Mouse (Mus musculus) left cerebral cortex, adult 2 months (tissue): Measurements from ENCODE around the gene Fastkd3. TPM values are rescaled to one million over a fixed set of nuclear protein-coding genes. Genes with fewer than 3 reads are reported as not detected.
"Not testable (repeated sequence)": the region's sequence is repeated elsewhere in the genome, so short reads cannot be mapped to it uniquely, and the experiment has no call there.

Experiments used
- DNase-seq, 2 experiments: peaks; one replicate each; pipeline ENCODE4 v3.0.0; 2021 to 2022; ENCODE audit warnings: low spot score in 2 of 2, mixed read lengths in 1 of 2; ENCODE audit errors: extremely low spot score in 1 of 2
- H3K27ac ChIP-seq: fragments of 200-600 bp; 2 replicates; pipeline ENCODE4 v1.8.1; 2022
- H3K4me3 ChIP-seq: fragments of 200-600 bp; 2 replicates; pipeline ENCODE4 v1.8.1; 2022
- CTCF ChIP-seq: fragments of 200-600 bp; IDR thresholded peaks from 2 replicates; pipeline ENCODE4 v1.8.1; 2022; ENCODE audit warnings: antibody characterized with exemption, mild to moderate bottlenecking, moderate library complexity
- intact Hi-C: fragments of 180-260 bp; cut with DNase I; formaldehyde crosslinking; loops from one replicate; pipeline ENCODE4 v1.15.1; 2025
- long read RNA-seq, 2 experiments: library from polyadenylated mRNA; stranded (forward); transcript quantifications; one replicate each; pipeline ENCODE4 v2.0.0; 2021; ENCODE audit warnings: borderline mapping rate in 2 of 2
- total RNA-seq, 2 experiments: library from RNA; stranded (reverse); gene quantifications; 2 replicates each; pipeline ENCODE4 v1.2.3; 2021

Gene Fastkd3
- 10 to 100 TPM; 14.9 to 18.9 TPM for total RNA-seq
- long read RNA-seq, experiment 1, transcript Fastkd3-201 (7 exons, 2,421 nt), result major isoform, 7 of 33 reads
- long read RNA-seq, experiment 1, partial matches to known transcripts, result 4 of 33 reads
- long read RNA-seq, experiment 1, other reads (novel, unspliced or antisense), result 18 of 33 reads
- long read RNA-seq, experiment 2, partial matches to known transcripts, result 1 of 15 reads
- long read RNA-seq, experiment 2, other reads (novel, unspliced or antisense), result 7 of 15 reads

GRCm38 (mm10) chr13:68581747-68582516 is at the start of gene Fastkd3, which contains the start of gene Mtrr:
Gene Fastkd3, plus strand, starts transcription at chr13:68582234.
Gene Mtrr, minus strand, starts transcription at chr13:68582149.
- intact Hi-C loops, result no loop called here
- TF ChIP-seq CTCF, result no peak
- peak; percentile 99 for DNase-seq

DNA sequence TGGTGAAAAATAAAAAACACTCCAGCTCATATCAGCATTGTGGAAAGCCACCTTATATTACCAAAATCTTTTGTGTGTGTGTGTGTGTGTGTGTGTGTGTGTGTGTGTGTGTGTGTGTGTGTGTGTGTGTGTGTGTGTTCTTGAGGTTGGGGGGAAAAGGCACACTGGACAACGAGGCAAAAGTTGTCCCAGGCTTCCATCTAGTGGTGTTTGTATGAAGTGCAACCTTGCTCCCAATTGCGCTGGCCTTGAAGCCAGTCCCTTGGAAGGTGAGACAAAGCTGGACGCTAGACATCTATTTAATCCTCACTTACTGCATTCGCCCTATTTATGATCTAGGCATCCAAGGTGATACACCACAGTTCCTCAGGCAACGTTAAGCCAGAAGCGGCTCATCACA is 28.6 kb upstream of the Fastkd3 start:
- TF ChIP-seq CTCF, result peak; percentile 33
- DNase-seq, result peak in 1 of 2 experiments; percentile 44
- intact Hi-C loops, result loop anchor here (5.0 to 10.0 kb wide), 2 partner anchors 179 to 686 kb away; no protein-coding TSS in a partner anchor
- not testable (repeated sequence) for H3K27ac ChIP-seq, H3K4me3 ChIP-seq

More at GRCm38 (mm10) chr13:68581747-68582516, at the start of gene Fastkd3, which contains the start of gene Mtrr:
- Histone ChIP-seq H3K27ac (peak within 1 kb of the TSS; percentile 86), H3K4me3 (peak within 1 kb of the TSS; percentile 77)

DNA sequence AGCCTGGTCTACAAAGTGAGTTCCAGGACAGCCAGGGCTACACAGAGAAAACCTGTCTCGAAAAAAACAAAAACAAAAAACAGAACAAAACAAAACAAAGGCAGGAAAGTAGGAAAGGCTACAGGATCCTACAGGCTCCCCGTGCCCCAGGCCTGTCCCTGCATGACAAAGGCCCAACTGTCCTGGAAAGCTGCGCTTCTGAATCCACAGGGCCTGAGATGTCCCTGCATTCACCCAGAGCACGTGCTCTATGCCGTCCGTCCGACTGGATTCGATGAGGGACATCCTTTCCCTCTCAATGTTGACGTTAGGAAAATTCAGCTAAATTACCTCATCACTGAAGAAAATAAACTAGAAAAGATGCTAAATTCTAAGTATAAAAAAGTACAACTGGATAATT is 13.9 kb upstream of the Fastkd3 start:
- no peak overlapping the region for H3K4me3 ChIP-seq
- TF ChIP-seq CTCF, result no peak
- no peak for DNase-seq
- H3K27ac ChIP-seq, result no peak overlapping the region
- intact Hi-C loops, result loop anchor here (5.0 kb wide), 1 partner anchor 1301 kb away; no protein-coding TSS in a partner anchor

DNA sequence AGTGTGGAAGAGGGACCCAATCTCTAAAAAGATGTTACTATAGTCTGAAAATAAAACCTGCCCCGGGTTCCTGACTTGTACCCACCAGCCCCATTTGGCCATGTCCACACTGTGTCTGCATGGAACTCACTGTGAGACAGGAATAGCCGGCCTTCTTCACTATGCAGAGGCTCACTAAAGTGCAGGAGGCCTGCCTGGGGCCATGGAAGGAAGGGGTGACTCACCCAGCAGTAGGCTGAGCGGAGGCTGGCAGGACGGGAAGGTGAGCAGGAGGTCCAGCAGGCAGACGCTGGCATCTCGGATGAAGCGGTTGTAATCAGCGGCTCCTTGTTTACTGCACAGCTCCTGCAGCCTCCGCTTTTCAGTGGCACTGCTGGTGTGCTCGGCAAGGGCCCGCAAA is 13.5 kb upstream of the Fastkd3 start:
- intact Hi-C loops, result loop anchor here (5.0 kb wide), 1 partner anchor 1301 kb away; no protein-coding TSS in a partner anchor
- DNase-seq, result no peak
- no peak for TF ChIP-seq CTCF

GRCm38 (mm10) chr13:68569589-68570336 is 12.3 kb upstream of the Fastkd3 start:
- no peak overlapping the region for H3K27ac ChIP-seq

More for the DNA sequence above, 13.5 kb upstream of the Fastkd3 start:
- H3K27ac ChIP-seq, result no peak overlapping the region
- H3K4me3 ChIP-seq, result no peak overlapping the region

DNA sequence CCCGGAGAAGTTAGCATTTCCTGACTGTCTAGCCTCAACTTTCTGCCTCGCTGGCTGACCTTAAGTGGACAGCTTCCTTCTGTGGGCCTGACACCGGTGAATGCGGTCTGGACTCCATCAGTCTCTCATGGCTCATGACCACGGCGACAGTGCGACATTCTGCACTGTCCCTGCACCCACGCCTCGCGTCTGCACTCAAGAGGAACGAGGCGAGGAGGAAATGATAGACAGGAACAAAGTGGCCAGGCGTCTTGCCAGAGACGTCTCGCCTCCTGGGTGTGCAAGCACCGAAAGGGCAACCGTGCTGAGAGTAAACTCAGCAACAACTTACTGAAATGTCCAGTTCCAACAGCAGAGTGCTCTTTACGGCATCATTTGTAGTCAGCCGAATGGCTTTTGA is 9.8 kb upstream of the Fastkd3 start:
- no peak for DNase-seq
- Histone ChIP-seq H3K27ac (no peak overlapping the region), H3K4me3 (no peak overlapping the region)
- TF ChIP-seq CTCF, result no peak
- intact Hi-C loops, result no loop called here

More at GRCm38 (mm10) chr13:68569589-68570336, 12.3 kb upstream of the Fastkd3 start:
- TF ChIP-seq CTCF, result peak; percentile 95
- no peak overlapping the region for H3K4me3 ChIP-seq
- DNase-seq, result peak; percentile 70 to 72
- intact Hi-C loops, result loop anchor here (5.0 kb wide), 1 partner anchor 1302 kb away; no protein-coding TSS in a partner anchor

DNA sequence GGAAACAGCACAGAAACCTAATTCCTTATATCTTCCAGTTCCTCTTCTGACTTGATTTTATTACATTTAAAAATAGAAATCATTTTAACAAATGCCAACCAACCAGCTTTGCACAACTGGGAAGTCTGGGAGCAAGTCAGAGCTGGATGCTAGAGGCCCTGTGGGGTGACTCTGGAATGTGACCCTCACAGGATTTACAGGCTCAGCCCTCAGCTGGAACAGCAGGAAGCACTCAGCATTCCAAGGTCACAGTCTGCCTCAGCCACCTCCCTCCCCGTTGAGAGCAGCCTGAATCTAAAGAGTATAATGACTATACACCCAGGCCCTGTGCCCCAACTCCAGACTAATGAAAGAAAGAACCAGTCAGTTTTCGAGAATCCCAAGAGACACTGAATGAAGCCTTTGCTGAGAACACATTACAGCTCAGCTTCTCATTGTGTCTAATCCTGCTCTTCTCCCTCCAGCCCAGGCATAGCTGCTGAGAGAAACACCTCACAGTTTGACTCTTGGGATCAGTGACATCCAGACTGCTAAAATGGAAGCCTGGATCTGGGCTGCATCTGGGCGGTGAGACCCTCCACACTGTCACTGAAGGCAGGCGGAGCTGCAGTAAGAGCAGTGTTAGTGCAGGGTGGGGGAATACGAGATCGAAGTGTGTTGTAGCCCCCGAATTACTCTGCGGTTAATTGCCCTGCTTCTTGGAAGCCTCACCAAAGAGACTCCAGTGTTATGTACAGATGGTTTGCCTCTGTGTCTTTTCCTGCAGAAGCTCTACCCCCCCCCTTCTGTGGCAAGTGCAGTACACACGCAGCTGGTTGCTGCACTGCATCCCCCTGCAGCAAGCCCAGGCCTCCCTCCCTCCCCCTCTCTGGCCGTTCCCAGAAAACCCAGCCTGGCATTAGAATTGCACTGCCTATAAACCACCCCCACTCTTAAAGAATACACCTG is 8.8 kb upstream of the Fastkd3 start:
- no peak overlapping the region for H3K27ac ChIP-seq
- no peak for TF ChIP-seq CTCF
- intact Hi-C loops, result no loop called here
- H3K4me3 ChIP-seq, result no peak overlapping the region
- no peak for DNase-seq

GRCm38 (mm10) chr13:68574398-68574797 is 7.6 kb upstream of the Fastkd3 start:
- no peak overlapping the region for H3K27ac ChIP-seq
- DNase-seq, result no peak
- H3K4me3 ChIP-seq, result no peak overlapping the region
- intact Hi-C loops, result no loop called here
- TF ChIP-seq CTCF, result no peak

GRCm38 (mm10) chr13:68577945-68578344 is 4.1 kb upstream of the Fastkd3 start:
- no peak overlapping the region for H3K4me3 ChIP-seq
- no peak for TF ChIP-seq CTCF
- intact Hi-C loops, result no loop called here
- DNase-seq, result no peak
- H3K27ac ChIP-seq, result no peak overlapping the region

GRCm38 (mm10) chr13:68581086-68581740 is 821 bp upstream of the Fastkd3 start:
- peak overlapping the region; percentile 80 for H3K27ac ChIP-seq

More at GRCm38 (mm10) chr13:68581086-68581740, 821 bp upstream of the Fastkd3 start:
- H3K4me3 ChIP-seq, result peak overlapping the region; percentile 77
- intact Hi-C loops, result no loop called here
- TF ChIP-seq CTCF, result no peak; the same call in 1 of the 2 replicates
- no peak for DNase-seq
